Mouse (Mus musculus) lung, postnatal 0 days (tissue): ENCODE results near the gene Odc1.

Experiments used
- CTCF ChIP-seq: IDR thresholded peaks from 2 replicates; pipeline ENCODE4 v1.5.1; 2016; ENCODE audit warnings: antibody characterized with exemption, mild to moderate bottlenecking
- EP300 ChIP-seq: IDR thresholded peaks from 2 replicates; pipeline ENCODE4 v1.6.1; 2016; ENCODE audit warnings: antibody characterized with exemption, mild to moderate bottlenecking, control low read depth

- no peak for TF ChIP-seq CTCF
- TF ChIP-seq EP300: no peak
Observed at GRCm38 (mm10) chr12:17557344-17557966, 12.9 kb downstream of the Odc1 start.
